Mouse (Mus musculus): ENCODE data around the gene Elovl2.

The Elovl2 gene

DNA sequence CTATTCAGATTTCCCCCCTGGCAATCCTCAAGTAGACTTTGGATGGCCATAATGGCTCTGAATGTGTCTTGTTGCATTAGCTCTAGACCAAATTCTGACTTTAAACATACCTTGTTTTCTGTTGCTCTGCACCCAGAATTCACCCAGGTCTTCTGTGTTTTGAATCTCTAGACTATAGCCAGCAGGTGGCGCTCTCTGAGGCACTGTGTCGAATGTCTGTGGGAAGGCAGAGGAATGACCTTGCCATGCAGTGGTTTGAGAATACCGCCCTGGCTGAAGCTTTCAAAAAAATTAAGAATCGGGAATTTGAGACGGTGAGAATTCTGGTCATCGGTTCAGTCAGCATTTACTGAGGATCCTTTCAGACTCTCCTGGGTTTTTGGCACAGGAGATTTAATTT is 85.3 kb downstream of the Elovl2 start:
- DNase-seq: peak; percentile 76

Data from right cerebral cortex, postnatal 14 days (tissue).